Comparison of ENCODE assay signal across 13 mouse cellular contexts in the genomic region with DNA sequence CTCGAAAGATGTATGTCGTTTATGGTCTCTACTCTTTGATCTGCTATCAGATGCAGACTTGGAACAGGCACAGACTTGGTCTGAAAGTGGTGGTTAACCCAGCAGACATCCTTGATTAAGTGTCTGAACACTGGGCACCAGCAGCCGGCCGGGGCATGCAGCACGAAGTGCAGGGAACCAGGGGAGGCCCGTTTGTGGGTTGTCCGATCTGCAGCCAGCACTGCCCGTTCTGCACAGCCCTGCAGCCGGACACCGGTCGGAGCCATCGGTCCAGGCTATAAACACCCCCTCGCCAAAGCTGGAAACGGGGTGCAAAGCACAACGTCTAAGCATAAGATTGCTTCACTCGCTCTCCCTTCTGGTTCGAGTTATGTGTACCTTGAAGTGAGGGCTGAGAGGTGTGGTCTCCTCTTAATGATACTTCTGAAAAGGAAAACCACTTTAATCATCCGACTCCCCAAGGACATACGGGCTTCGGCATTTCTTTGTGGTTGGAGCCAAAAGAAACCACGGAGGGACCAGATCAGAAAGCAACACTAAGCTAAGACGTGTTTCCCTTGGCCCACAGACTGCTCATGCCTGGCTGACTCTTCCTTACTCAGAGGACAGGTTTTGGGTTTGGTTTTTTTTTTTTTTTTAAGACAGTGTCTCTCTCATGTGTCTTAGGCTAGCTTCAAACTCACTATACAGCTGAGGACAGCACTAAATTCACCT.
DNase-seq lines count a peak whose midpoint lies in the region; ATAC-seq lines count a peak whose summit lies in the region.
"Had no signal": no experiment of that assay in that cellular context is flagged by ENCODE, and none has a peak within 500 bp of the region (broad histone marks: within the 10 kb centered on the region; RNA-seq: fewer than 3 reads in every experiment).

No protein-coding gene starts in this region.

- no peaks in the 10 kb centered on the region for H3K36me3 ChIP-seq in embryonic facial prominence, embryonic 15.5 days
- H3K36me3 ChIP-seq: heart, embryonic 15.5 days; kidney, embryonic 15.5 days; neural tube, embryonic 13.5 days had no signal

- ATAC-seq in embryonic facial prominence, embryonic 15.5 days (ENCODE audit: insufficient number of reproducible peaks, low FRiP score, low TSS enrichment, low read depth), result peak; percentile 21; the same call in 1 of the 2 replicates
- ATAC-seq: hindbrain, embryonic 16.5 days had no signal

- H3K9me3 ChIP-seq in embryonic facial prominence, embryonic 15.5 days (replicated peaks), result no peaks in the 10 kb centered on the region
- H3K9me3 ChIP-seq: heart, embryonic 15.5 days; kidney, embryonic 15.5 days; neural tube, embryonic 13.5 days had no signal

- no peaks in the 10 kb centered on the region for H3K27me3 ChIP-seq in embryonic facial prominence, embryonic 15.5 days
- H3K27me3 ChIP-seq: heart, embryonic 15.5 days; kidney, embryonic 15.5 days; neural tube, embryonic 13.5 days had no signal

- peaks cover 13% of the 10 kb centered on the region for H3K4me1 ChIP-seq in embryonic facial prominence, embryonic 15.5 days
- H3K4me1 ChIP-seq: heart, embryonic 15.5 days had no signal

- H3K27ac ChIP-seq in embryonic facial prominence, embryonic 15.5 days (replicated peaks), result peak overlapping the region; percentile 39; the same call in 1 of the 2 replicates
- H3K27ac ChIP-seq: heart, embryonic 15.5 days; kidney, embryonic 15.5 days had no signal

- peak; percentile 6 for DNase-seq in thymus, postnatal 14 days
- no peak for DNase-seq in thymus, adult 18-20 months
- peak; percentile 38 for DNase-seq in adrenal gland, adult 8-10 months
- peak; percentile 17 for DNase-seq in urinary bladder, postnatal 25 days (ENCODE audit: low spot score)
- DNase-seq in right cerebral cortex, postnatal 36 days (ENCODE audit: low spot score in 2 of 2), result no peak
- DNase-seq in frontal cortex, postnatal 10 days (ENCODE audit: low spot score in 2 of 2), result no peak
- DNase-seq in layer of hippocampus, adult 9-10 months (ENCODE audit: low spot score), result no peak

- no peak overlapping the region for H3K4me3 ChIP-seq in embryonic facial prominence, embryonic 15.5 days (replicated peaks)
- H3K4me3 ChIP-seq: heart, embryonic 15.5 days; kidney, embryonic 15.5 days; layer of hippocampus, adult 2 months; neural tube, embryonic 13.5 days had no signal

- WGBS in embryonic facial prominence, embryonic 15.5 days, result 27% methylated on average over 22 of the region's 22 CpGs

- no peak overlapping the region for H3K9ac ChIP-seq in embryonic facial prominence, embryonic 15.5 days
- H3K9ac ChIP-seq: heart, embryonic 15.5 days; kidney, embryonic 15.5 days; neural tube, embryonic 13.5 days had no signal

- H3K4me2 ChIP-seq in embryonic facial prominence, embryonic 15.5 days (replicated peaks), result no peak overlapping the region
- H3K4me2 ChIP-seq: heart, embryonic 15.5 days; kidney, embryonic 15.5 days; neural tube, embryonic 13.5 days had no signal

Comparison
In these comparisons a context has a peak if more than half of its experiments do, and no peak if none do; other contexts are left out.
1. DNase-seq: peak in thymus, postnatal 14 days (single experiment), adrenal gland, adult 8-10 months (single experiment) and urinary bladder, postnatal 25 days (single experiment); none in thymus, adult 18-20 months (0 of 2), right cerebral cortex, postnatal 36 days (0 of 2), frontal cortex, postnatal 10 days (0 of 2) and layer of hippocampus, adult 9-10 months (single experiment).